Mouse (Mus musculus) induced T-regulatory cell, adult 2 months (primary cell): ENCODE data around the gene Polg.
A peak's percentile ranks its signal among the peaks of the same experiment; 100 is the strongest.

Source experiments
- DNase-seq: peaks from one replicate; pipeline ENCODE4 v3.0.0-alpha.2; 2012; ENCODE audit warnings: low read depth

Gene Polg

GRCm38 (mm10) chr7:79466053-79466901 lies at the start of gene Polg:
TSS of gene Polg (minus strand) at chr7:79466362.
- DNase-seq = peak; percentile 98

- no peak for DNase-seq
Observed at GRCm38 (mm10) chr7:79515861-79516260, 49.7 kb upstream of the Polg start.

- DNase-seq = no peak
Observed at GRCm38 (mm10) chr7:79515221-79515743, 49.1 kb upstream of the Polg start.

- no peak for DNase-seq
Observed at GRCm38 (mm10) chr7:79514361-79514881, 48.3 kb upstream of the Polg start.

- DNase-seq = no peak
Observed at GRCm38 (mm10) chr7:79513466-79513865, 47.3 kb upstream of the Polg start.

- DNase-seq = no peak
Observed at GRCm38 (mm10) chr7:79512496-79512895, 46.3 kb upstream of the Polg start.

GRCm38 (mm10) chr7:79511656-79512055 lies 45.5 kb upstream of the Polg start:
- DNase-seq = no peak

GRCm38 (mm10) chr7:79511181-79511580 lies 45.0 kb upstream of the Polg start:
- DNase-seq = no peak

- no peak for DNase-seq
Observed at GRCm38 (mm10) chr7:79510686-79511085, 44.5 kb upstream of the Polg start.

- no peak for DNase-seq
Observed at GRCm38 (mm10) chr7:79509710-79510109, 43.5 kb upstream of the Polg start.

- DNase-seq = no peak
Observed at GRCm38 (mm10) chr7:79509235-79509607, 43.1 kb upstream of the Polg start.

- no peak for DNase-seq
Observed at GRCm38 (mm10) chr7:79508280-79509234, 42.4 kb upstream of the Polg start.

- DNase-seq = no peak
Observed at GRCm38 (mm10) chr7:79507756-79508155, 41.6 kb upstream of the Polg start.

GRCm38 (mm10) chr7:79507101-79507705 lies 41.0 kb upstream of the Polg start:
- no peak for DNase-seq

- no peak for DNase-seq
Observed at GRCm38 (mm10) chr7:79506531-79507090, 40.4 kb upstream of the Polg start.

GRCm38 (mm10) chr7:79505876-79506530 lies 39.8 kb upstream of the Polg start:
- DNase-seq = no peak

GRCm38 (mm10) chr7:79505376-79505775 lies 39.2 kb upstream of the Polg start:
- DNase-seq = no peak

- DNase-seq = peak; percentile 23
Observed at GRCm38 (mm10) chr7:79504723-79505122, 38.6 kb upstream of the Polg start.

- no peak for DNase-seq
Observed at GRCm38 (mm10) chr7:79503656-79504250, 37.6 kb upstream of the Polg start.

GRCm38 (mm10) chr7:79503103-79503455 lies 36.9 kb upstream of the Polg start:
- no peak for DNase-seq
